Mouse (Mus musculus) mouse embryonic stem cell (cell line): ENCODE measurements around the gene Bcl2l10.

Experiments used
- in situ Hi-C, 2 experiments: fragments of 300-500 bp; cut with MboI; formaldehyde crosslinking; loops; 1 replicate in 1 of 2; 3 replicates in 1 of 2; pipeline ENCODE4 v1.14.3; 2019 to 2020; ENCODE audit warnings: low sequenced_read_pairs in 2 of 2, low pct_unique_long_range_greater_than_20kb in 1 of 2, mixed read lengths in 1 of 2; ENCODE audit not compliant: unreplicated experiment in 1 of 2

The Bcl2l10 gene

GRCm38 (mm10) chr9:75347458-75347857, at the start of gene Bcl2l10:
Gene Bcl2l10 (plus strand): TSS chr9:75347758.
- in situ Hi-C loops: no loop called here

- in situ Hi-C loops: no loop called here
These were observed 48.2 kb upstream of the Bcl2l10 start for GRCm38 (mm10) chr9:75299342-75299741.

GRCm38 (mm10) chr9:75303033-75303432, 44.5 kb upstream of the Bcl2l10 start:
- in situ Hi-C loops: no loop called here

GRCm38 (mm10) chr9:75303701-75304261, 43.8 kb upstream of the Bcl2l10 start:
- in situ Hi-C loops: no loop called here

GRCm38 (mm10) chr9:75304286-75304685, 43.3 kb upstream of the Bcl2l10 start:
- in situ Hi-C loops: no loop called here

- in situ Hi-C loops: no loop called here
These were observed 41.2 kb upstream of the Bcl2l10 start, which contains the start of gene Gnb5 for GRCm38 (mm10) chr9:75306126-75306898. Gene Gnb5 (plus strand): TSS chr9:75306288.

GRCm38 (mm10) chr9:75307015-75307414, 40.5 kb upstream of the Bcl2l10 start:
- in situ Hi-C loops: no loop called here

GRCm38 (mm10) chr9:75308621-75309020, 38.9 kb upstream of the Bcl2l10 start:
- in situ Hi-C loops: no loop called here

GRCm38 (mm10) chr9:75312008-75312407, 35.5 kb upstream of the Bcl2l10 start:
- in situ Hi-C loops: no loop called here

- in situ Hi-C loops: no loop called here
These were observed 34.3 kb upstream of the Bcl2l10 start for GRCm38 (mm10) chr9:75313138-75313831.

GRCm38 (mm10) chr9:75313832-75314516, 33.6 kb upstream of the Bcl2l10 start:
- in situ Hi-C loops: no loop called here

- in situ Hi-C loops: no loop called here
These were observed 32.9 kb upstream of the Bcl2l10 start for GRCm38 (mm10) chr9:75314517-75315105.

- in situ Hi-C loops: no loop called here
These were observed 32.3 kb upstream of the Bcl2l10 start for GRCm38 (mm10) chr9:75315238-75315637.

- in situ Hi-C loops: no loop called here
These were observed 30.8 kb upstream of the Bcl2l10 start for GRCm38 (mm10) chr9:75316771-75317170.

- in situ Hi-C loops: no loop called here
These were observed 29.4 kb upstream of the Bcl2l10 start for GRCm38 (mm10) chr9:75318196-75318595.

GRCm38 (mm10) chr9:75319365-75319764, 28.2 kb upstream of the Bcl2l10 start:
- in situ Hi-C loops: no loop called here

- in situ Hi-C loops: no loop called here
These were observed 25.3 kb upstream of the Bcl2l10 start for GRCm38 (mm10) chr9:75322099-75322885.

GRCm38 (mm10) chr9:75328047-75328446, 19.5 kb upstream of the Bcl2l10 start:
- in situ Hi-C loops: no loop called here
